Mouse (Mus musculus) stomach, embryonic 15.5 days (tissue): ENCODE results near the gene Togaram2. TPM values are rescaled to one million over a fixed set of nuclear protein-coding genes. Genes with fewer than 3 reads are reported as not detected.

Experiments used
- ATAC-seq: fragments of 200-750 bp; cut with Nextera tagmentation; 2 replicates; pipeline ENCODE4 v1.8.0; 2017; ENCODE audit warnings: low read depth, moderate number of reproducible peaks, moderate TSS enrichment; ENCODE audit not compliant: insufficient read depth, low FRiP score
- H3K27ac ChIP-seq: fragments of 300-500 bp; sonication (generic); 2 replicates; pipeline ENCODE4 v1.5.1; 2015; ENCODE audit warnings: mild to moderate bottlenecking, inconsistent platforms
- H3K27me3 ChIP-seq: fragments of 300-500 bp; sonication (generic); replicated peaks from 2 replicates; pipeline ENCODE4 v1.6.1; 2015; ENCODE audit warnings: inconsistent platforms
- H3K36me3 ChIP-seq: fragments of 300-500 bp; sonication (generic); 2 replicates; pipeline ENCODE4 v1.6.1; 2015; ENCODE audit warnings: inconsistent platforms
- H3K4me1 ChIP-seq: fragments of 300-500 bp; sonication (generic); 2 replicates; pipeline ENCODE4 v1.6.1; 2015; ENCODE audit warnings: inconsistent platforms
- H3K4me2 ChIP-seq: fragments of 300-500 bp; sonication (generic); 2 replicates; pipeline ENCODE4 v1.6.1; 2015; ENCODE audit warnings: mild to moderate bottlenecking, inconsistent platforms
- H3K4me3 ChIP-seq: fragments of 300-500 bp; sonication (generic); replicated peaks from 2 replicates; pipeline ENCODE4 v1.5.1; 2015; ENCODE audit warnings: inconsistent platforms
- H3K9ac ChIP-seq: fragments of 300-500 bp; sonication (generic); 2 replicates; pipeline ENCODE4 v1.6.1; 2015; ENCODE audit warnings: inconsistent platforms
- H3K9me3 ChIP-seq: fragments of 300-500 bp; sonication (generic); 2 replicates; pipeline ENCODE4 v1.6.1; 2016; ENCODE audit warnings: inconsistent platforms
- WGBS: fragments of 180-500 bp; shearing (Covaris S2); methylation state at CpG from one replicate; pipeline ENCODE4 v1.1.7; 2015; 5-methylcytosine and 5-hydroxymethylcytosine counted together
- polyA plus RNA-seq: library from polyadenylated mRNA; unstranded; fragments of >200 nt; fragmentation: Nextera tagmentation; extraction: Ambion mirVana; gene quantifications from 2 replicates; pipeline ENCODE4 v1.2.1, GENCODE M21; 2015

The Togaram2 gene
- polyA plus RNA-seq, 1 experiment from 2014 or later: 0.39 TPM

DNA sequence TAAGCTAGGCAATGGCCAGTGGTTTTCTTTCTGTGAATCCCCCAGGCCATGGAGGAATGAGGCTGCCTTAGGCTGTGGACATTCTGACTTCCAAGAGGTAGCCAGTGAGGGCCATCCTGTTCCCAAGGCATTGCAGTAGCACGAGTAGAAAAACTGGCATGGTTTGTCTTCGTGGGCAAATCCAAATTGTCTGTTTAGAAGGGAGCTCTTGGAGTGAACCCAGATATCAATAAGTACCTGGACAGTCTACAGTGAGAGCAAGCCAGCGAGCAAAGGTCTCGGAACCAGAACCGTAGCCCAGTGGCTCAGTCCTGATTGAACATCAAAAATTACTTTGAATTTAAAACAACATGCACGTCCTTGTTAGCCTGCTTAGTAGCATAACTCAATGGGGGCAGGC lies 10.2 kb downstream of the Togaram2 start:
- Histone ChIP-seq H3K4me3 (no peak overlapping the region), H3K4me1 (no peaks in the 10 kb centered on the region), H3K9me3 (no peaks in the 10 kb centered on the region), H3K36me3 (no peaks in the 10 kb centered on the region), H3K27me3 (no peaks in the 10 kb centered on the region), H3K9ac (no peak overlapping the region), H3K4me2 (no peak overlapping the region), H3K27ac (no peak overlapping the region)
- ATAC-seq: no peak
- WGBS: 89% methylated on average over 6 of the region's 6 CpGs

DNA sequence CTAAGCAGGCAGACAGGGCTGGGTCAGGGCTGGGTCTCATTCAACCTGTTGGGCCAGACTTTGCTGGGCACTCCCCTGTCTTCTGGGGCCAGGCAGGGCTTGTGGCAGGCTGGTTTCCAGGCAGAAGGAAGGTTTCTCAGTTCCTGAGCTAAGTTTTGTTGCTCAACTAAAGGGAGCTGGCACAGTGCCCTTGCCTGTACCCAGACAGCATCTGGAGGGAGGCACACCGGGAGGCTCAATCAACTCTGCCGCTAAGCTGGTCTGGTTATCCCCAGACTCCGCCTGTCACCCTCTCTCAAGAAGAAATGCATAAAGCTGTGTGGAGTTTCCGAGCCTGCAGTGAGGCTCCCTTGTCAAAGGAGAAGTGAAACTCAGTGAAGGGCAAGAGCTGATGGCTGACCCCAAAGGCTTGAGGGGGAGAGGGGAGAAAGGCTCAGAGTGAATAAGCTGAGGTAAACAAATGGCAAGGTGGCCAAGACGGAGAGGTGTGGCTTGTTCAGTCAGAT lies 11.1 kb downstream of the Togaram2 start:
- H3K4me2 ChIP-seq: no peak overlapping the region
- H3K9ac ChIP-seq: no peak overlapping the region
- ATAC-seq: peak; percentile 51
- H3K27ac ChIP-seq: peak overlapping the region; percentile 57
- no peaks in the 10 kb centered on the region for H3K36me3 ChIP-seq
- 39% methylated on average over 5 of the region's 5 CpGs for WGBS
- no peaks in the 10 kb centered on the region for H3K9me3 ChIP-seq
- no peak overlapping the region for H3K4me3 ChIP-seq
- no peaks in the 10 kb centered on the region for H3K27me3 ChIP-seq
- H3K4me1 ChIP-seq: no peaks in the 10 kb centered on the region

DNA sequence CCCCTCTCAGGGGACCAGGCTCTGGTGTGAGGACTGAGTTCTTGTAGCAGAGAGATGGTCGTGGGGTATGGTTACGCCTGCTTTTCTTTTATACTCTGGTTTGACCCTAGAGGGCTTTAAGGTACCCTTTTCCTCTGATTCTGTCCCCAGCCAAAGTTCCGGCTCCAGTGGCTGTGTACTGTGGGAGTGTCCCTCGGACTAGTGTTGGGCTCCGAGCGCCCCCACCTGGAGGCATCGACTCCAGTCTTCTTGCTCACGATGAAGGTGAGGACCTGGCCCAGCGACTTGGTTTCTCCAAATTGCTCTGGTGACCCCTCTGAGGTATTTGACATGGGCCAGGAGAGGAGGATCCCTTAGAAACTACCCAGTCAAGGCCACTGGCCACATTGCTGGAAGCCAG lies 14.4 kb downstream of the Togaram2 start:
- ATAC-seq: no peak
- Histone ChIP-seq H3K4me1 (no peaks in the 10 kb centered on the region), H3K9ac (no peak overlapping the region), H3K27ac (no peak overlapping the region), H3K36me3 (no peaks in the 10 kb centered on the region), H3K4me2 (no peak overlapping the region), H3K4me3 (no peak overlapping the region), H3K9me3 (no peaks in the 10 kb centered on the region), H3K27me3 (no peaks in the 10 kb centered on the region)
- 62% methylated on average over 9 of the region's 9 CpGs for WGBS

DNA sequence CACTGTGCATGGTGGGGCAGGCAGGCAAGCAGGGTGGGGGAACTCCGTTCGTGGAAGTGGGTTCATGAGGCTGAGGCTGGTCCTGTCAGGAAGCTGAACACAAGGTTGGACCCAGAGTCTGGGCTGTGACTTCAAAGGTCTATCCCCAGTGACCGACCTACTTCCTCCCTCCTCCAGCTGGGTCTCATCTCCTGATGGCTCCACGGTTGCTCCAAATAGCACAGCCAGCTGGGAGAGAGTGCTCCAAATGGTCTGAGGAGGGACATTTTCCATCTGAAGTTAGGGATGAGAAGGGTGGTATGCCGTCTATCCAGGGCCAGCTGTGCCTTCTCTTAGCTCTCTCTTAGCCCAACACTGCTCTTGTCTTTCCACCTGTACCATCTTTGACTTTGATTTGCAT lies 16.8 kb downstream of the Togaram2 start:
- no peak overlapping the region for H3K4me2 ChIP-seq
- H3K27me3 ChIP-seq: no peaks in the 10 kb centered on the region
- H3K9me3 ChIP-seq: no peaks in the 10 kb centered on the region
- no peaks in the 10 kb centered on the region for H3K4me1 ChIP-seq
- no peaks in the 10 kb centered on the region for H3K36me3 ChIP-seq
- no peak; the same call in 1 of the 2 replicates for ATAC-seq
- no peak overlapping the region for H3K9ac ChIP-seq
- 52% methylated on average over 5 of the region's 5 CpGs for WGBS
- H3K27ac ChIP-seq: no peak overlapping the region
- no peak overlapping the region for H3K4me3 ChIP-seq

DNA sequence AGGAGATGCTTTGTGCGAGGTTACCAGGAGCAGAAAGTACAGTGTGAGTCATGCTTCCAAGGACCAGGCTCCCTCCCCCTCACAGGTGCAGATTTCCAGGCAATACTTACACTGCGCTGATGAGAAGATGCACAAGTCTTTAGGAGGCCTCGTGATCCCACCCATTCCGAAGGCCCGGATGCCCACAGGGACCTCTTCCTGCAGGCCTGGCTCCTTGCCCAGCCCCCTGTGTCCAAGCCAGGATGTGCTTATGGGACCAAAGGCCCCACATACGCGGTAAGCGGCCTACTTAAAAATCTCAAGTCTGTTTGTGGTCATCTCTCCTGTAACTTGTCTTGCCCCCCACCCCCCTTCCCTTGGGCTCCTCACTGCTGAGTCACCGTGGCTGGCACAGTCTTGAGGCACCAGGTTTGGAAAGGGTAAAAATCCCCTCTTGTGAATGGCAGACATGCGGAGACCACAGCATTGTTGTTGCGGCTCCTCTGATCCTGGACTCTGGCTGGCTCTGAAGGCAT lies 18.4 kb downstream of the Togaram2 start:
- WGBS: 64% methylated on average over 11 of the region's 11 CpGs

DNA sequence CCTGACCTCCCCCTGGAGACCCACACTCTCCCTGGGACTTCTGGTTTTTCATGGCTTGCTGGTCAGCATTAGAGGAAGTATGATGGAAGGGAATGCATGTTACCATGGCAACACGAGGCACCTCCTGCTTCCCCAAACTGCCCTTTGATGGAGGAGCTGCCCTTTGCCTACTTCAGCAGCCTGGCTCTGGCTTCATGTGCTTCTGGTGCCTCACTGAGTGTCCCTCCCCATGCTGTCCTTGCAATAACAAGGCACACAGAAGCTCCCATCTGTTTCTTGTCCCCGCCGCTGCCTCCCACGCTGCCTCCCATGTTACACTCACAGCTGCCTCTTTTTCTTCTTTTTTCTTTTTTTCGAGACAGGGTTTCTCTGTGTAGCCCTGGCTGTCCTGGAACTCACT lies 20.3 kb downstream of the Togaram2 start:
- Histone ChIP-seq H3K27me3 (no peaks in the 10 kb centered on the region), H3K9me3 (no peaks in the 10 kb centered on the region), H3K4me1 (no peaks in the 10 kb centered on the region), H3K9ac (no peak overlapping the region), H3K4me2 (no peak overlapping the region), H3K36me3 (no peaks in the 10 kb centered on the region), H3K27ac (no peak overlapping the region), H3K4me3 (no peak overlapping the region)
- WGBS: 34% methylated on average over 5 of the region's 5 CpGs
- ATAC-seq: no peak

More for the DNA sequence above, 18.4 kb downstream of the Togaram2 start:
- no peak overlapping the region for H3K27ac ChIP-seq
- no peaks in the 10 kb centered on the region for H3K27me3 ChIP-seq
- H3K4me3 ChIP-seq: no peak overlapping the region
- no peaks in the 10 kb centered on the region for H3K36me3 ChIP-seq
- ATAC-seq: no peak
- no peaks in the 10 kb centered on the region for H3K9me3 ChIP-seq
- H3K9ac ChIP-seq: no peak overlapping the region
- H3K4me1 ChIP-seq: no peaks in the 10 kb centered on the region
- H3K4me2 ChIP-seq: no peak overlapping the region

DNA sequence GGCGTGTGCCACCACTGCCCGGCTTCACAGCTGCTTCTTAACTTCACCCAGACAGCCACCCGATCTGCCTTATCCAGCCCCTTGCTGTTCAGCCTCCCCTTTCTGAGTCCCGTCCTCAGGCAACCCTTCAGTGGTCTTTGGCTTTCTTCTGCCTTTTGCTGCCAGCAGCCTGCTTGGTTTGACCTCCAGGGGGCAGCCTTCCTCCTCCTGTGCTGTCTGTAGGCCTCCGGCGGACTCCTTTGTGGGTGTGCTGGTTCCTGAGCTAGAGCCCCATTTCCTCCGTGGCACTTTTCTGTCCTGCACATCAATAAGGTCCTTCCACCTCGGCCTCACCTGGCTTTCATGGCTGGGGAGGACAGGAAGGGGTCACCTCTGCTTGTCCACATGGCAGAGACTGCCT lies 20.7 kb downstream of the Togaram2 start:
- Histone ChIP-seq H3K9me3 (no peaks in the 10 kb centered on the region), H3K4me3 (no peak overlapping the region), H3K27me3 (no peaks in the 10 kb centered on the region), H3K4me2 (no peak overlapping the region), H3K36me3 (no peaks in the 10 kb centered on the region), H3K27ac (no peak overlapping the region), H3K4me1 (no peaks in the 10 kb centered on the region), H3K9ac (no peak overlapping the region)
- WGBS: 56% methylated on average over 8 of the region's 8 CpGs
- ATAC-seq: no peak

DNA sequence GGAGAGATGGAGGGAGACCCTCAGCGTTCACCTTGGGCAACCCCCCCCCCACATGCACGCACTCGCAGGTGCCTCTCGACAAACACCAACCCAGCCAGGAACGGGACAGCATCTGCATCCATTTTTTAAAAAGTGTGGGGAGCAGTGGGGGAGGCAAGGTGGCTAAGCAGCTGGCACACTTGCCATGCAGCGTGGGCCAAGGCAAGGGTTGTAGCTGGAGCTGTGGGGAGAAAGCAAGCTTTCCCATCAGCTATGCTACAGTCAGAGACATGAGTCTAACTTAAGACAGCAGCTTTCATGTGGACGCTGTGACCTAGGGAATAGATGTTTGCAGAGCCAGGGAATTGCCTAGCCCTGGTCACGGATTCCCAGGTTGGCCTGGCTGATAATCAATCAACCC lies 22.1 kb downstream of the Togaram2 start:
- Histone ChIP-seq H3K4me3 (no peak overlapping the region), H3K4me2 (no peak overlapping the region), H3K36me3 (no peaks in the 10 kb centered on the region), H3K4me1 (no peaks in the 10 kb centered on the region), H3K27ac (no peak overlapping the region), H3K9ac (no peak overlapping the region), H3K27me3 (no peaks in the 10 kb centered on the region), H3K9me3 (no peaks in the 10 kb centered on the region)
- no peak for ATAC-seq
- 77% methylated on average over 8 of the region's 8 CpGs for WGBS

DNA sequence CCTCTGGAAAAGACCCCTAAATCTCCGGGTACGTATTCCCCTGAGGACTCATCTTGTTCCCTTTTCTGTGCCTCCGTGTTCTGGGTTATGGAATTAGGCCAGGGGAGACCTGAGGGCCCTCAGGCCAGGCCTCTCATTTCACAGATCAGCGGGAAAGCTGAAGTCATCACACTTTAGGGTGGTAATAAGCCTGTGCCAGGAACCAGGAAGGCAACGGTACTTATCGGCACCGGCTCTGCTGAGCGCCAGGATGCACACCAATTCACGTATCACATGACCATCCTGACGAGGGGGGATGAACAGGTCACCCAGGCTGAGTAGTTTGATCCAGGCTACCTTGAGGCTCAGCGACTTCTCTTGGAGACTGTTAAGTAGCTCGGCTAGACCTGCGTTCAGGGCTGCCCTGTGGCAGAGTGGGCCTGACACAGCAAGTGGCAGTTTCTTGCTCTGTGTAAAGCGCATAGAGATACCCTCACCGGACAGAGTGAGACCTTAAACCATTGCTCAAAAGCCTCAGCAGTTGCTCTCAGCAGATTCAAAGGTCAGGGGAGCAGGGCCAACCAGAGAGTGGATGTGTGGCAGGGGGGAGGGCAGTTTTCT lies 22.8 kb downstream of the Togaram2 start:
- no peak for ATAC-seq
- no peaks in the 10 kb centered on the region for H3K36me3 ChIP-seq
- WGBS: 78% methylated on average over 15 of the region's 15 CpGs
- H3K27me3 ChIP-seq: no peaks in the 10 kb centered on the region
- H3K9me3 ChIP-seq: no peaks in the 10 kb centered on the region
- H3K27ac ChIP-seq: no peak overlapping the region
- H3K4me3 ChIP-seq: no peak overlapping the region
- H3K9ac ChIP-seq: no peak overlapping the region
- H3K4me2 ChIP-seq: no peak overlapping the region
- no peaks in the 10 kb centered on the region for H3K4me1 ChIP-seq

DNA sequence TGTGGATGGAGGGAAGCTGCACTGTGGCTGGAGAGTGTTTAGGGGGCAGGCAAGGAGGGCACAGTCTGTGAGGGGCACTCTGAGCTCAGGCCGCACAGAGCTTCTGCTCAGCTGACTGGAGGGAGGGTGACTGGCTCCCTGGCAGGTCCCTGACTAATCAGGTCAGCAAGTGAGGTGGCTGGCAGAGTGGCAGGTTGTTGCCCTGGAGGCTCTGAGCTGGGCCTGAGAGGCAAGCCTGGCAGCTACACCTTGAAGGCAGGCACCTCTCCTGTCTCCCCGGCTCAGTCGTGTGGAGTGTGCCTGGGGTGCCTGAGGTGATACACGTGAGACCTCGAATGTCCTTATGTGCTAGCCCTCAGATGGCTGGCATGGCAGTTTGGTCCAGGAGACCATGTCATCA lies 23.3 kb downstream of the Togaram2 start:
- Histone ChIP-seq H3K4me3 (no peak overlapping the region), H3K27ac (no peak overlapping the region), H3K9ac (no peak overlapping the region), H3K4me2 (no peak overlapping the region), H3K9me3 (no peaks in the 10 kb centered on the region), H3K27me3 (no peaks in the 10 kb centered on the region), H3K4me1 (no peaks in the 10 kb centered on the region), H3K36me3 (no peaks in the 10 kb centered on the region)
- ATAC-seq: no peak
- WGBS: 92% methylated on average over 5 of the region's 5 CpGs

DNA sequence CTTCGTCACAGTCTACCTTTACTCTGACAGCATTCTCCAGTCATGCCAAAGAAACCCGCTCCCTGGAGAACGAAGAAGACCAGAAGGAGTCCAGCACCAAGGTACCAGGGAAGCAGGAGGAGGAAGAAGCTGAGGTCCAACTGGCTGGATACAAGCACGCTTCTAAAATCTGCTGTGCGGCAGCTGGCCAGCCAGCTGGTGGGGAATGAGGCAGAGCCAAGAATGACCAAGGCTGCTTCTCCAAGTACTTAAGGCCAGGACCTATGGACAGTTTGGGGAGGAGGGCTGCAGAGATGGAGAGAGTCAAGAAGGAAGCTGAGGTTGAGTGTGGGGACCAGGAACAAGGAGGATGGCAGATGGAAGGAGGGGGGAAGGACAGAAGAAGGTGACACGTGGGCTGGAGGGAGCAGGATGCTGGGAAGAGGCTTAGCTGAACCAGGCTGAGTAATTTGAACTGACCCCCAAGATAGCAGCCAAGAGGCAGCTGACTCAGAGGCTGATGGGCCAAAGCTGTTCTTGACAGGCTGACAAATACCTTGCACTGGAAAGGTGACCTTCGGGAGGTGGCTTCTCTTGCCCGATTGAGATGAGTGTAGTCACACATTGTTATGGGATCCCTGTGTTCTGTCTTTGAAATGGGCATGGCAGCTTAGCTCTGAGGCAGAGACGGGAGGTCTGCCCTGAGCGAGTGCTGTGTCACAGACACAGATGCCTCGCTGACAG lies 25.0 kb downstream of the Togaram2 start:
- ATAC-seq: no peak
- H3K4me2 ChIP-seq: no peak overlapping the region
- no peak overlapping the region for H3K27ac ChIP-seq
- no peak overlapping the region for H3K9ac ChIP-seq
- H3K4me1 ChIP-seq: no peaks in the 10 kb centered on the region
- H3K9me3 ChIP-seq: no peaks in the 10 kb centered on the region
- no peaks in the 10 kb centered on the region for H3K36me3 ChIP-seq
- 64% methylated on average over 11 of the region's 11 CpGs for WGBS
- no peak overlapping the region for H3K4me3 ChIP-seq
- no peaks in the 10 kb centered on the region for H3K27me3 ChIP-seq

DNA sequence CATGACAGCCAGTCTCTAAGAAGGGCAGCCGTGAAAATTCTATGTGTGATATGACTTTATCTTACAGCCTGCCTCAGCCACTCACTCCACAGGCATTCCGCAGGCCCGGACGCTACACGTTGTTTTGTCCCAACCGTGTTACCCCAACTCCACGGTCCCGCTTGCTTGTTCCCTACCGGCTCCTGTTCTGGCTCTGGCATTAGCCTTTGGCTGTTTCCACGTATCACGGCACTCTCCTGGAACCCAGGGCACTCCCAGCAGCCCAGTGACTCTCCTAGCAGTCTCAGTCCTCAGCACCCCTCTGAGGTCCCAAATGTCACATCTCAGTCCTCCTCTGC lies 25.5 kb downstream of the Togaram2 start:
- H3K4me2 ChIP-seq: no peak overlapping the region
- no peak for ATAC-seq
- no peaks in the 10 kb centered on the region for H3K36me3 ChIP-seq
- H3K27ac ChIP-seq: no peak overlapping the region
- H3K4me3 ChIP-seq: no peak overlapping the region
- H3K27me3 ChIP-seq: no peaks in the 10 kb centered on the region
- WGBS: 80% methylated on average over 11 of the region's 11 CpGs
- no peaks in the 10 kb centered on the region for H3K9me3 ChIP-seq
- no peak overlapping the region for H3K9ac ChIP-seq
- no peaks in the 10 kb centered on the region for H3K4me1 ChIP-seq
